Mouse (Mus musculus) kidney, embryonic 16.5 days (tissue): ENCODE results near the gene Gm19345. TPM values are rescaled to one million over a fixed set of nuclear protein-coding genes. Genes with fewer than 3 reads are reported as not detected.
A peak's percentile ranks its signal among the peaks of the same experiment; 100 is the strongest.

Source experiments
- ATAC-seq: fragments of 200-750 bp; cut with Nextera tagmentation; 2 replicates; pipeline ENCODE4 v1.8.0; 2017; ENCODE audit warnings: moderate TSS enrichment; ENCODE audit not compliant: low FRiP score, low TSS enrichment
- H3K27ac ChIP-seq: fragments of 300-500 bp; sonication (generic); 2 replicates; pipeline ENCODE4 v1.5.1; 2014; ENCODE audit warnings: low read length
- H3K27me3 ChIP-seq: fragments of 300-500 bp; sonication (generic); 2 replicates; pipeline ENCODE4 v1.6.1; 2014; ENCODE audit warnings: low read length, control low read depth, mixed read lengths; ENCODE audit not compliant: insufficient read depth
- H3K36me3 ChIP-seq: fragments of 300-500 bp; sonication (generic); 2 replicates; pipeline ENCODE4 v1.6.1; 2014; ENCODE audit warnings: low read length, control low read depth, mixed read lengths; ENCODE audit not compliant: insufficient read depth
- H3K4me1 ChIP-seq: fragments of 300-500 bp; sonication (generic); 2 replicates; pipeline ENCODE4 v1.6.1; 2014; ENCODE audit warnings: low read length, control low read depth, mixed read lengths; ENCODE audit not compliant: insufficient read depth
- H3K4me2 ChIP-seq: fragments of 300-500 bp; sonication (generic); replicated peaks from 2 replicates; pipeline ENCODE4 v1.6.1; 2014; ENCODE audit warnings: low read depth, low read length
- H3K4me3 ChIP-seq: fragments of 300-500 bp; sonication (generic); 2 replicates; pipeline ENCODE4 v1.5.1; 2014; ENCODE audit warnings: mild to moderate bottlenecking, low read length
- H3K9ac ChIP-seq: fragments of 300-500 bp; sonication (generic); replicated peaks from 2 replicates; pipeline ENCODE4 v1.6.1; 2014; ENCODE audit warnings: low read length
- H3K9me3 ChIP-seq: fragments of 300-500 bp; sonication (generic); 2 replicates; pipeline ENCODE4 v1.6.1; 2016; ENCODE audit warnings: low read length, control low read depth
- WGBS: fragments of 180-500 bp; shearing (Covaris S2); extraction: QIAGEN DNeasy Blood & Tissue Kit; methylation state at CpG from one replicate; pipeline ENCODE4 v1.1.7; 2014; 5-methylcytosine and 5-hydroxymethylcytosine counted together
- polyA plus RNA-seq: library from polyadenylated mRNA; unstranded; fragments of >200 nt; fragmentation: Nextera tagmentation; extraction: Ambion mirVana; gene quantifications from 2 replicates; pipeline ENCODE4 v1.2.1, GENCODE M21; 2015

Gene Gm19345
- polyA plus RNA-seq, 1 experiment from 2014 or later: not detected

GRCm38 (mm10) chr7:19824182-19824973 lies 27.4 kb upstream of the Gm19345 start:
- Histone ChIP-seq H3K4me1 (peaks cover 34% of the 10 kb centered on the region), H3K9ac (peak overlapping the region; percentile 55; the same call in 1 of the 2 replicates), H3K4me2 (peak overlapping the region; percentile 44), H3K9me3 (peaks cover 4% of the 10 kb centered on the region; the same call in 1 of the 2 replicates), H3K27ac (peak overlapping the region; percentile 88), H3K27me3 (peaks cover 10% of the 10 kb centered on the region), H3K36me3 (no peaks in the 10 kb centered on the region), H3K4me3 (peak overlapping the region; percentile 12; the same call in 1 of the 2 replicates)
- ATAC-seq: peak; percentile 88
- WGBS: 20% methylated on average over 26 of the region's 26 CpGs

- no peak for ATAC-seq
- Histone ChIP-seq H3K4me2 (no peak overlapping the region), H3K27ac (no peak overlapping the region), H3K36me3 (no peaks in the 10 kb centered on the region), H3K4me1 (peaks cover 39% of the 10 kb centered on the region), H3K9ac (0 out of 2 replicates have a peak overlapping the region, but pooled peaks have one; percentile 22), H3K4me3 (no peak overlapping the region), H3K27me3 (peaks cover 5% of the 10 kb centered on the region), H3K9me3 (no peaks in the 10 kb centered on the region)
- 33% methylated on average over 5 of the region's 6 CpGs for WGBS
Measured at GRCm38 (mm10) chr7:19826756-19827155, 25.0 kb upstream of the Gm19345 start.

GRCm38 (mm10) chr7:19829694-19830093 lies 22.1 kb upstream of the Gm19345 start:
- Histone ChIP-seq H3K4me2 (no peak overlapping the region), H3K27me3 (no peaks in the 10 kb centered on the region), H3K4me1 (peaks cover 14% of the 10 kb centered on the region; the same call in 1 of the 2 replicates), H3K9ac (no peak overlapping the region), H3K27ac (no peak overlapping the region), H3K4me3 (no peak overlapping the region), H3K9me3 (no peaks in the 10 kb centered on the region), H3K36me3 (no peaks in the 10 kb centered on the region)
- ATAC-seq: no peak
- WGBS: 85% methylated on average over 3 of the region's 3 CpGs

- ATAC-seq: peak; percentile 57; the same call in 1 of the 2 replicates
- Histone ChIP-seq H3K4me1 (peaks cover 10% of the 10 kb centered on the region; the same call in 1 of the 2 replicates), H3K9ac (no peak overlapping the region), H3K36me3 (no peaks in the 10 kb centered on the region), H3K27me3 (no peaks in the 10 kb centered on the region), H3K4me2 (0 out of 2 replicates have a peak overlapping the region, but pooled peaks have one; percentile 1), H3K27ac (no peak overlapping the region), H3K4me3 (no peak overlapping the region), H3K9me3 (no peaks in the 10 kb centered on the region)
- WGBS: 29% methylated on average over 13 of the region's 13 CpGs
Measured at GRCm38 (mm10) chr7:19830682-19831156, 21.1 kb upstream of the Gm19345 start.

- Histone ChIP-seq H3K4me2 (no peak overlapping the region), H3K9me3 (no peaks in the 10 kb centered on the region), H3K4me1 (peaks cover 8% of the 10 kb centered on the region; the same call in 1 of the 2 replicates), H3K36me3 (no peaks in the 10 kb centered on the region), H3K9ac (no peak overlapping the region), H3K4me3 (no peak overlapping the region), H3K27ac (no peak overlapping the region), H3K27me3 (no peaks in the 10 kb centered on the region)
- ATAC-seq: peak; percentile 25; the same call in 1 of the 2 replicates
- WGBS: 50% methylated on average over 9 of the region's 9 CpGs
Measured at GRCm38 (mm10) chr7:19831837-19832236, 20.0 kb upstream of the Gm19345 start.

GRCm38 (mm10) chr7:19834055-19834454 lies 17.7 kb upstream of the Gm19345 start:
- 65% methylated on average over 3 of the region's 3 CpGs for WGBS
- Histone ChIP-seq H3K9ac (no peak overlapping the region), H3K4me2 (no peak overlapping the region), H3K27me3 (no peaks in the 10 kb centered on the region), H3K4me1 (0 out of 2 replicates have a peak, but pooled peaks cover 6% of the 10 kb centered on the region), H3K36me3 (no peaks in the 10 kb centered on the region), H3K4me3 (no peak overlapping the region), H3K9me3 (no peaks in the 10 kb centered on the region), H3K27ac (no peak overlapping the region)
- ATAC-seq: no peak

- H3K9me3 ChIP-seq: no peaks in the 10 kb centered on the region
Measured at GRCm38 (mm10) chr7:19836843-19837242, 15.0 kb upstream of the Gm19345 start.

GRCm38 (mm10) chr7:19840371-19840770 lies 11.4 kb upstream of the Gm19345 start:
- Histone ChIP-seq H3K27me3 (peaks cover 8% of the 10 kb centered on the region), H3K9me3 (no peaks in the 10 kb centered on the region), H3K4me1 (peaks cover 4% of the 10 kb centered on the region), H3K4me3 (no peak overlapping the region), H3K4me2 (no peak overlapping the region), H3K27ac (no peak overlapping the region), H3K9ac (no peak overlapping the region), H3K36me3 (no peaks in the 10 kb centered on the region)
- 79% methylated on average over 4 of the region's 4 CpGs for WGBS
- no peak for ATAC-seq

More at GRCm38 (mm10) chr7:19836843-19837242, 15.0 kb upstream of the Gm19345 start:
- Histone ChIP-seq H3K27ac (no peak overlapping the region), H3K36me3 (no peaks in the 10 kb centered on the region), H3K4me3 (no peak overlapping the region), H3K27me3 (no peaks in the 10 kb centered on the region), H3K9ac (no peak overlapping the region), H3K4me1 (no peaks in the 10 kb centered on the region), H3K4me2 (no peak overlapping the region)
- 71% methylated on average over 3 of the region's 3 CpGs for WGBS
- no peak for ATAC-seq

GRCm38 (mm10) chr7:19840936-19841335 lies 10.9 kb upstream of the Gm19345 start:
- H3K4me1 ChIP-seq: peaks cover 4% of the 10 kb centered on the region
- no peak overlapping the region for H3K4me3 ChIP-seq
- no peaks in the 10 kb centered on the region for H3K36me3 ChIP-seq
- no peak overlapping the region for H3K4me2 ChIP-seq
- WGBS: 81% methylated on average over 3 of the region's 3 CpGs
- peaks cover 8% of the 10 kb centered on the region for H3K27me3 ChIP-seq
- no peak for ATAC-seq
- H3K27ac ChIP-seq: no peak overlapping the region
- H3K9me3 ChIP-seq: no peaks in the 10 kb centered on the region
- H3K9ac ChIP-seq: no peak overlapping the region
